Mouse (Mus musculus) spleen, adult 2 months (tissue): ENCODE data around the gene Pla2g1b.

Experiments used
- CTCF ChIP-seq: fragments of 200-500 bp; IDR thresholded peaks from 2 replicates; pipeline ENCODE4 v1.5.1; 2011; ENCODE audit warnings: mild to moderate bottlenecking, inconsistent platforms; ENCODE audit not compliant: insufficient read depth, insufficient read length, insufficient replicate concordance; ENCODE audit errors: extremely low read depth
- POLR2A ChIP-seq: fragments of 200-500 bp; IDR thresholded peaks from 2 replicates; pipeline ENCODE4 v1.6.1; 2011; ENCODE audit warnings: low read depth, low read length, inconsistent platforms

- TF ChIP-seq CTCF: no peak
- TF ChIP-seq POLR2A: no peak
Measured at GRCm38 (mm10) chr5:115512375-115512774, 46.3 kb downstream of the Pla2g1b start.
